Mouse (Mus musculus): ENCODE results near the gene Col5a1.

- TF ChIP-seq CTCF (IDR thresholded peaks at IDR 0.05; ENCODE audit: low read depth) (no peak), EP300 (IDR thresholded peaks at IDR 0.05; ENCODE audit: low read depth) (no peak)
Measured at GRCm38 (mm10) chr2:27981066-27981465, 94.8 kb downstream of the Col5a1 start.
